Mouse (Mus musculus) limb, embryonic 14.5 days (tissue): ENCODE measurements around the gene Srcin1. TPM values are rescaled to one million over a fixed set of nuclear protein-coding genes. Genes with fewer than 3 reads are reported as not detected.

ENCODE experiments used
- ATAC-seq: fragments of 200-750 bp; cut with Nextera tagmentation; 2 replicates; pipeline ENCODE4 v1.8.0; 2017; ENCODE audit warnings: low read depth, moderate number of reproducible peaks, moderate TSS enrichment; ENCODE audit not compliant: low FRiP score
- DNase-seq: peaks from one replicate; pipeline ENCODE4 v3.0.0-alpha.2; 2015; ENCODE audit warnings: low spot score
- H3K27ac ChIP-seq: fragments of 300-500 bp; sonication (generic); replicated peaks from 2 replicates; pipeline ENCODE4 v1.5.1; 2014; ENCODE audit warnings: low read depth, mild to moderate bottlenecking, low read length, moderate library complexity, mixed read lengths
- H3K27me3 ChIP-seq: fragments of 300-500 bp; sonication (generic); 2 replicates; pipeline ENCODE4 v1.6.1; 2014; ENCODE audit warnings: low read length, mixed read lengths; ENCODE audit not compliant: control insufficient read depth, insufficient read depth
- H3K36me3 ChIP-seq: fragments of 300-500 bp; sonication (generic); 2 replicates; pipeline ENCODE4 v1.6.1; 2014; ENCODE audit warnings: mild to moderate bottlenecking, low read length, moderate library complexity, mixed read lengths; ENCODE audit not compliant: control insufficient read depth, insufficient read depth
- H3K4me1 ChIP-seq: fragments of 300-500 bp; sonication (generic); 2 replicates; pipeline ENCODE4 v1.6.1; 2014; ENCODE audit warnings: antibody characterized with exemption, low read length, mixed read lengths; ENCODE audit not compliant: control insufficient read depth, insufficient read depth
- H3K4me2 ChIP-seq: fragments of 300-500 bp; sonication (generic); replicated peaks from 2 replicates; pipeline ENCODE4 v1.6.1; 2014; ENCODE audit warnings: low read depth, mild to moderate bottlenecking, low read length, moderate library complexity; ENCODE audit not compliant: severe bottlenecking
- H3K4me3 ChIP-seq: fragments of 300-500 bp; sonication (generic); replicated peaks from 2 replicates; pipeline ENCODE4 v1.5.1; 2014; ENCODE audit warnings: low read length
- H3K9ac ChIP-seq: fragments of 300-500 bp; sonication (generic); 2 replicates; pipeline ENCODE4 v1.6.1; 2014; ENCODE audit warnings: mild to moderate bottlenecking, low read depth, low read length, moderate library complexity; ENCODE audit not compliant: severe bottlenecking
- H3K9me3 ChIP-seq: fragments of 300-500 bp; sonication (generic); 2 replicates; pipeline ENCODE4 v1.6.1; 2016; ENCODE audit warnings: low read length; ENCODE audit not compliant: control insufficient read depth
- POLR2A ChIP-seq: fragments of 200-500 bp; IDR thresholded peaks from 2 replicates; pipeline ENCODE4 v1.8.0; 2012; ENCODE audit warnings: inconsistent platforms, mild to moderate bottlenecking, moderate library complexity, borderline replicate concordance; ENCODE audit not compliant: insufficient read depth, insufficient read length; ENCODE audit errors: extremely low read depth
- WGBS: fragments of 180-500 bp; shearing (Covaris S2); extraction: QIAGEN DNeasy Blood & Tissue Kit; methylation state at CpG from one replicate; pipeline ENCODE4 v1.1.7; 2014; 5-methylcytosine and 5-hydroxymethylcytosine counted together
- polyA plus RNA-seq, 2 experiments: library from polyadenylated mRNA; depleted of rRNA in 1 of 2; stranded (reverse) in 1 of 2; unstranded in 1 of 2; fragments of >200 nt; fragmentation: Nextera tagmentation in 1 of 2; extraction: Ambion mirVana in 1 of 2; gene quantifications; 2 replicates each; pipeline versions ENCODE4 v1.2.1 to v1.2.3; 2012 to 2014

Srcin1 gene
- polyA plus RNA-seq, 2 experiments, result 0.39 to 4.0 TPM

- Histone ChIP-seq H3K27ac (no peak overlapping the region), H3K9me3 (no peaks in the 10 kb centered on the region), H3K4me3 (peak overlapping the region; percentile 63), H3K36me3 (no peaks in the 10 kb centered on the region), H3K9ac (peak overlapping the region; percentile 45), H3K4me2 (peak overlapping the region; percentile 98), H3K4me1 (peaks cover 21% of the 10 kb centered on the region), H3K27me3 (peaks cover 50% of the 10 kb centered on the region)
- WGBS, result 3% methylated on average over 24 of the region's 43 CpGs
- no peak for TF ChIP-seq POLR2A
- ATAC-seq (no peak), DNase-seq (no peak)
These were observed 1.4 kb downstream of the Srcin1 start for GRCm38 (mm10) chr11:97574551-97575051.

DNA sequence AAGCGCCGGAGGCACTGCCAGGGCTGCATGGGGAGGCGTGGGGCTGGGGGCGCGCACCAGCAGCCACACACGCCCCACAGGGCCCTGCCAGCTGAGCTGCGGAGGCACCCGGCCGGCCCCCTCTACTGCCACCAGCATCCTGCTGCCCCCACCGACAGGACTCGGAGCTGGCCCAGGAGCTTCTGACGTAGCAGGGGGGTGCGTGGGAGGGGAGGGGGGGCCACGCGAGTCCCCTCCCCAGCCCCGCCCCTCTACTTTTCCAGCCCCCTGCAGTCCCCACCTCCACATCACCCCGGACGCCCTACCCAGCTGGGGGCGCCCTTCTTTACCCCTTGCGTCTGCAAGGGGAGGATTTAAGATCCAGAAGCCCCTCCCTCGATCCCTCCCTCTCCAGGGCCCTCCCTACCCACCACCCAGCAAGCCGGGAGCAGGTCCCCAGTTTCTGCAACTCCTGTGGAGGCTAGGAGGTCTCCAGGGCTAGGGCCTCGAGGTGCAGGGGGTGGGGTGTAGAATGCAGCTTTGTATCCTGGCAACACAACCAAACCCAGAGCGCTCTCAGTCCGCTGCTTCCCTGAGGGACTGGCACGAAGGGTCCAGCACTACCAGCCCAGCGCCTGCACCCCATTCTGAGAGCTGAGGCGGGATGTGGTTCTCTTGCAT, 2.0 kb downstream of the Srcin1 start:
- 2% methylated on average over 14 of the region's 28 CpGs for WGBS
- H3K9ac ChIP-seq, result peak overlapping the region; percentile 25; the same call in 1 of the 2 replicates

DNA sequence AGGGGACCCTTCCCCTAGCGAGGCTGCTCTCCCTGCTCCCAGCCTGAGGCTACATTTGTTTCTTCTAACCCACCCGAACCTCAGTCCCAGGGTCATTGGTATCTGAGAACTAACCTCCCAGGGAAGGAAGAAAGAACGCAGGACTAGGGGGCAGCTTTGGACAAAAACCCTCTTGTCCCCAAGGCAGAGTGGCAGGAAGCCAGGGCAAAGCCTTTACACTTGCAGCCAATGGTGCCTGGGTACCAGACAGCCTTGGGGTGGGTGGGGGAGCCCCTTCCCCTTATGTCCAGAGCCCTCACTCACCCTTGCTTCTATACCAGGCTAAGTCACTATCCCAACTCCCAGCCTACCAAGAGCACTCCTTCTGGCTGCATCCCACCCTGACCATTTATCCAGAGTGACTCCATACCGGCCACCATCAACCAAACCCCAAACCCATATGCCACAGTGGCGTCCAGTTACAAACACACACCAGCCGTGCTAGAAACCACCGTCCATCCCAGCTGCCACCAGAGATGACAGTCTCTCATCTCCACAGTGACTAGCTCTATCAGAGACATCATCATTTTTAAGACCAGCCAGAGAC, 3.0 kb downstream of the Srcin1 start:
- Histone ChIP-seq H3K27me3 (peaks cover 50% of the 10 kb centered on the region), H3K27ac (no peak overlapping the region), H3K9ac (no peak overlapping the region), H3K36me3 (no peaks in the 10 kb centered on the region), H3K4me1 (peaks cover 25% of the 10 kb centered on the region), H3K4me2 (no peak overlapping the region), H3K4me3 (no peak overlapping the region), H3K9me3 (no peaks in the 10 kb centered on the region)
- DNase-seq, result no peak
- no peak for TF ChIP-seq POLR2A
- ATAC-seq, result no peak
- WGBS, result 27% methylated on average over 7 of the region's 7 CpGs

More for the DNA sequence above, 2.0 kb downstream of the Srcin1 start:
- H3K36me3 ChIP-seq, result no peaks in the 10 kb centered on the region
- peak overlapping the region; percentile 63 for H3K4me3 ChIP-seq
- ATAC-seq (no peak), DNase-seq (no peak)
- peak overlapping the region; percentile 98 for H3K4me2 ChIP-seq
- no peak overlapping the region for H3K27ac ChIP-seq
- peaks cover 50% of the 10 kb centered on the region for H3K27me3 ChIP-seq
- no peaks in the 10 kb centered on the region for H3K9me3 ChIP-seq
- TF ChIP-seq POLR2A, result no peak
- H3K4me1 ChIP-seq, result peaks cover 21% of the 10 kb centered on the region

- no peak for TF ChIP-seq POLR2A
- H3K9me3 ChIP-seq, result no peaks in the 10 kb centered on the region
- H3K27me3 ChIP-seq, result peaks cover 57% of the 10 kb centered on the region
- H3K4me3 ChIP-seq, result no peak overlapping the region
- no peak overlapping the region for H3K4me2 ChIP-seq
- H3K36me3 ChIP-seq, result no peaks in the 10 kb centered on the region
- DNase-seq (no peak), ATAC-seq (no peak)
- peaks cover 25% of the 10 kb centered on the region for H3K4me1 ChIP-seq
- H3K9ac ChIP-seq, result no peak overlapping the region
- WGBS, result 28% methylated on average over 5 of the region's 5 CpGs
- no peak overlapping the region for H3K27ac ChIP-seq
These were observed 4.0 kb downstream of the Srcin1 start for GRCm38 (mm10) chr11:97572089-97572345.

- Histone ChIP-seq H3K4me2 (no peak overlapping the region), H3K4me3 (no peak overlapping the region), H3K27me3 (peaks cover 58% of the 10 kb centered on the region), H3K9ac (no peak overlapping the region), H3K9me3 (no peaks in the 10 kb centered on the region), H3K27ac (no peak overlapping the region), H3K36me3 (no peaks in the 10 kb centered on the region), H3K4me1 (peaks cover 25% of the 10 kb centered on the region)
- no peak for ATAC-seq
- WGBS, result 12% methylated on average over 8 of the region's 8 CpGs
- TF ChIP-seq POLR2A, result no peak
- no peak for DNase-seq
These were observed 4.5 kb downstream of the Srcin1 start for GRCm38 (mm10) chr11:97571266-97572088.
